Mouse (Mus musculus) forebrain, postnatal 0 days (tissue): ENCODE data around the gene Gm10217. TPM values are rescaled to one million over a fixed set of nuclear protein-coding genes. Genes with fewer than 3 reads are reported as not detected.

Experiments
- ATAC-seq: fragments of 200-750 bp; cut with Nextera tagmentation; 2 replicates; pipeline ENCODE4 v1.8.0; 2017; ENCODE audit warnings: mild to moderate bottlenecking, moderate library complexity
- DNase-seq: peaks from one replicate; pipeline ENCODE4 v3.0.0-alpha.2; 2015
- H3K27ac ChIP-seq: fragments of 300-500 bp; sonication (generic); 2 replicates; pipeline ENCODE4 v1.5.1; 2014; ENCODE audit warnings: low read depth, mild to moderate bottlenecking, antibody characterized with exemption, low read length, moderate library complexity, mixed read lengths
- H3K27me3 ChIP-seq: fragments of 300-500 bp; sonication (generic); 2 replicates; pipeline ENCODE4 v1.6.1; 2014; ENCODE audit warnings: mild to moderate bottlenecking, low read length, mixed read lengths; ENCODE audit not compliant: insufficient read depth
- H3K36me3 ChIP-seq: fragments of 300-500 bp; sonication (generic); 2 replicates; pipeline ENCODE4 v1.6.1; 2014; ENCODE audit warnings: mild to moderate bottlenecking, moderate library complexity; ENCODE audit not compliant: insufficient read depth
- H3K4me1 ChIP-seq: fragments of 300-500 bp; sonication (generic); 2 replicates; pipeline ENCODE4 v1.6.1; 2014; ENCODE audit warnings: antibody characterized with exemption; ENCODE audit not compliant: insufficient read depth
- H3K4me2 ChIP-seq: fragments of 300-500 bp; sonication (generic); 2 replicates; pipeline ENCODE4 v1.6.1; 2014; ENCODE audit warnings: low read depth, mild to moderate bottlenecking, moderate library complexity
- H3K4me3 ChIP-seq: fragments of 300-500 bp; sonication (generic); 2 replicates; pipeline ENCODE4 v1.5.1; 2014; ENCODE audit warnings: low read depth, low read length, mixed read lengths
- H3K9ac ChIP-seq: fragments of 300-500 bp; sonication (generic); 2 replicates; pipeline ENCODE4 v1.6.1; 2014; ENCODE audit warnings: mild to moderate bottlenecking
- H3K9me3 ChIP-seq: fragments of 300-500 bp; sonication (generic); 2 replicates; pipeline ENCODE4 v1.6.1; 2016; ENCODE audit warnings: low read length
- CTCF ChIP-seq: sonication (generic); IDR thresholded peaks from 2 replicates; pipeline ENCODE4 v1.5.1; 2016; ENCODE audit warnings: antibody characterized with exemption, control low read depth, low read depth
- WGBS: fragments of 180-500 bp; shearing (Covaris S2); extraction: QIAGEN DNeasy Blood & Tissue Kit; methylation state at CpG from one replicate; pipeline ENCODE4 v1.1.7; 2014; 5-methylcytosine and 5-hydroxymethylcytosine counted together
- polyA plus RNA-seq: library from polyadenylated mRNA; unstranded; fragments of >200 nt; fragmentation: Nextera tagmentation; extraction: Ambion mirVana; gene quantifications from 2 replicates; pipeline ENCODE4 v1.2.1, GENCODE M21; 2015
- total RNA-seq: library from RNA; depleted of rRNA; stranded (reverse); fragments of >200 nt; gene quantifications from 2 replicates; pipeline ENCODE4 v1.2.3, GENCODE M21; 2014; rRNA removed

Gm10217 gene
- total and polyA plus RNA-seq, 2 experiments from 2014 or later: not detected

- Histone ChIP-seq H3K4me2 (no peak overlapping the region), H3K9me3 (no peaks in the 10 kb centered on the region), H3K27me3 (no peaks in the 10 kb centered on the region), H3K36me3 (no peaks in the 10 kb centered on the region), H3K4me3 (no peak overlapping the region), H3K9ac (no peak overlapping the region), H3K27ac (no peak overlapping the region), H3K4me1 (no peaks in the 10 kb centered on the region)
- WGBS: 94% methylated on average over 1 of the region's 1 CpGs
- no peak for TF ChIP-seq CTCF
- ATAC-seq (no peak), DNase-seq (no peak)
These were observed 12.2 kb downstream of the Gm10217 start for GRCm38 (mm10) chr8:9876241-9876640.

DNA sequence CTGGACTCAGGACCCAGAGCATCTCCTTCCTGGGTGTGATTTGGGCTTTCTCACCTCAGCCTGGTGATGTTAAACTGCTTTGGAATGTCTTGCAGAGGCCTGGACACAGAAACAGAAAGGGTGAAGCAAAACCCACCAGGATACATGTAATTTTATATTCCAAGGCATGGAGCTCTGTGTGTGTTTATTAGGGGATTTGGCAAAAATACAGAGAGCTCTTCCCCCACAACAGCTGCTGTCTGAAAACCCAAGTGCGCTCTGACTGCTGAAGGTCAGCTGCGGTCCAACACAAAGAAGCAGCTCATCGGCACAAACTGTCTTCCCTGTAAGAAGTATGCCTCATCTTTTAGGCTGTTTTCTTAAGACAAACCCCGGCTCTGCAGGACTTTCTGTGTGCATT lies 15.9 kb downstream of the Gm10217 start:
- no peaks in the 10 kb centered on the region for H3K4me1 ChIP-seq
- no peak overlapping the region for H3K4me2 ChIP-seq
- no peaks in the 10 kb centered on the region for H3K27me3 ChIP-seq
- DNase-seq: no peak
- H3K4me3 ChIP-seq: no peak overlapping the region
- H3K9ac ChIP-seq: no peak overlapping the region
- H3K27ac ChIP-seq: no peak overlapping the region
- 72% methylated on average over 4 of the region's 4 CpGs for WGBS
- no peaks in the 10 kb centered on the region for H3K36me3 ChIP-seq
- ATAC-seq: no peak
- no peak for TF ChIP-seq CTCF
- no peaks in the 10 kb centered on the region for H3K9me3 ChIP-seq

- DNase-seq (no peak), ATAC-seq (no peak)
- WGBS: 39% methylated on average over 4 of the region's 4 CpGs
- no peaks in the 10 kb centered on the region for H3K27me3 ChIP-seq
- H3K4me3 ChIP-seq: no peak overlapping the region
- no peak overlapping the region for H3K27ac ChIP-seq
- no peaks in the 10 kb centered on the region for H3K36me3 ChIP-seq
- no peaks in the 10 kb centered on the region for H3K9me3 ChIP-seq
- TF ChIP-seq CTCF: no peak
- no peak overlapping the region for H3K4me2 ChIP-seq
- no peaks in the 10 kb centered on the region for H3K4me1 ChIP-seq
- H3K9ac ChIP-seq: no peak overlapping the region
These were observed 22.7 kb downstream of the Gm10217 start for GRCm38 (mm10) chr8:9886714-9887113.

GRCm38 (mm10) chr8:9899199-9899598 lies 35.1 kb downstream of the Gm10217 start:
- Histone ChIP-seq H3K27me3 (no peaks in the 10 kb centered on the region), H3K4me1 (0 out of 2 replicates have a peak, but pooled peaks cover 5% of the 10 kb centered on the region), H3K4me2 (no peak overlapping the region), H3K27ac (no peak overlapping the region), H3K9me3 (no peaks in the 10 kb centered on the region), H3K9ac (no peak overlapping the region), H3K36me3 (no peaks in the 10 kb centered on the region), H3K4me3 (no peak overlapping the region)
- DNase-seq (no peak), ATAC-seq (no peak)
- no peak for TF ChIP-seq CTCF
- 85% methylated on average over 2 of the region's 2 CpGs for WGBS

DNA sequence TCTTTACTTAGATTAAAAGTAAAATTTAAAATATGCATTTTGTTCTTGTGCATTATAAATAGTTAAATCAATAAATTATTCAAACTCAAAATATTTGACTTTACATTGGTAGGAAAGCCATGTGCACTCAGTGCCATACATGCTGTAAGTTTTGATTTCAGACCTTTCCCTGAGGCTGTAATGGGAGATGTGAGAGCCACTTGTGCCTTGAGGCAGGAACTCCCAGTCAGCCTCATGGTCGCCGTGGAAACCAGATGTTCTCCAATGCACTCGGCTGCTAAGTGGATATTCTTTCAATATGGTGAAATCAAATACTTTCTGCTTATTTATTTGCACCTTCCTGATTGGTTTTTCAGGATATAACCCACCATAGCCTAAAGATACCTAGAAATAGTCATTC lies 35.6 kb downstream of the Gm10217 start:
- DNase-seq (peak; percentile 31), ATAC-seq (peak; percentile 43; the same call in 1 of the 2 replicates)
- Histone ChIP-seq H3K27ac (no peak overlapping the region), H3K4me1 (0 out of 2 replicates have a peak, but pooled peaks cover 5% of the 10 kb centered on the region), H3K27me3 (no peaks in the 10 kb centered on the region), H3K4me3 (no peak overlapping the region), H3K4me2 (no peak overlapping the region), H3K9ac (no peak overlapping the region), H3K36me3 (no peaks in the 10 kb centered on the region), H3K9me3 (no peaks in the 10 kb centered on the region)
- TF ChIP-seq CTCF: no peak
- 45% methylated on average over 3 of the region's 3 CpGs for WGBS

Other genes starting within 250 kb of the Gm10217 start
- 82.0 and 105 TPM in 2 replicates for gene Fam155a, start 93.1 kb upstream of the Gm10217 start, total RNA-seq
- 16.7 and 29.0 TPM in 2 replicates for gene Fam155a, start 93.1 kb upstream of the Gm10217 start, polyA plus RNA-seq
- gene Lig4, start 113.4 kb downstream of the Gm10217 start, total RNA-seq: 3.1 and 3.6 TPM in 2 replicates
- gene Lig4, start 113.4 kb downstream of the Gm10217 start, polyA plus RNA-seq: 4.0 and 6.4 TPM in 2 replicates
- 25.0 and 30.9 TPM in 2 replicates for gene Abhd13, start 113.5 kb downstream of the Gm10217 start, total RNA-seq
- gene Abhd13, start 113.5 kb downstream of the Gm10217 start, polyA plus RNA-seq: 13.0 TPM in 2 replicates
- 0.31 and 0.33 TPM in 2 replicates for gene Tnfsf13b, start 142.2 kb downstream of the Gm10217 start, total RNA-seq
- 0.30 and 0.36 TPM in 2 replicates for gene Tnfsf13b, start 142.2 kb downstream of the Gm10217 start, polyA plus RNA-seq